Mouse (Mus musculus): Measurements from ENCODE around the gene Pald1. TPM values are rescaled to one million over a fixed set of nuclear protein-coding genes. Genes with fewer than 3 reads are reported as not detected.

Gene Pald1
- total and polyA plus RNA-seq, 3 experiments, result 2.9 to 6.4 TPM; not detected in 1

GRCm38 (mm10) chr10:61340247-61340646 lies 43.1 kb downstream of the Pald1 start:
- H3K79me2 ChIP-seq (ENCODE audit: control insufficient read depth, insufficient read depth, low read length, poor library complexity), result no peaks in the 10 kb centered on the region
- TF ChIP-seq POLR2A (IDR thresholded peaks at IDR 0.05; ENCODE audit: control insufficient read depth in 1 of 2, insufficient read depth in 1 of 2, low read depth in 1 of 2, low read length in 2 of 2, poor library complexity in 1 of 2) (no peak), MAX (IDR thresholded peaks at IDR 0.05; ENCODE audit: low read length) (no peak), MYC (IDR thresholded peaks at IDR 0.05; ENCODE audit: low read depth, low read length) (no peak), E2F4 (IDR thresholded peaks at IDR 0.05; ENCODE audit: borderline replicate concordance, low read depth, low read length) (no peak), ZKSCAN1 (IDR thresholded peaks at IDR 0.05; ENCODE audit: low read depth, low read length) (no peak), GABPA (IDR thresholded peaks at IDR 0.05; ENCODE audit: low read depth, low read length) (no peak), USF2 (IDR thresholded peaks at IDR 0.05; ENCODE audit: borderline replicate concordance in 1 of 2, insufficient read depth in 1 of 2, low read depth in 1 of 2, low read length in 2 of 2) (no peak), BHLHE40 (IDR thresholded peaks at IDR 0.05; ENCODE audit: borderline replicate concordance, low read depth, low read length) (no peak), UBTF (IDR thresholded peaks at IDR 0.05; ENCODE audit: borderline replicate concordance, insufficient read depth, low read depth, low read length) (no peak), CHD2 (IDR thresholded peaks at IDR 0.05; ENCODE audit: low read length) (no peak), NELFE (IDR thresholded peaks at IDR 0.05; ENCODE audit: low read depth, low read length) (no peak), HCFC1 (IDR thresholded peaks at IDR 0.05; ENCODE audit: low read depth, low read length) (no peak), MYB (IDR thresholded peaks at IDR 0.05; ENCODE audit: low read depth, low read length) (no peak)
- no peaks in the 10 kb centered on the region for H3K36me3 ChIP-seq (ENCODE audit: control insufficient read depth in 1 of 2, insufficient read depth in 2 of 2, low read length in 2 of 2)
- no peak overlapping the region for H3K27ac ChIP-seq (ENCODE audit: control insufficient read depth, low read depth, low read length)
- no peaks in the 10 kb centered on the region for H3K4me1 ChIP-seq (ENCODE audit: control insufficient read depth in 1 of 2, insufficient read depth in 2 of 2, low read length in 2 of 2)
- no peaks in the 10 kb centered on the region for H3K9me3 ChIP-seq (replicated peaks; ENCODE audit: insufficient read depth, low read length)
- H3K9ac ChIP-seq (ENCODE audit: control insufficient read depth, low read depth, low read length, poor library complexity, severe bottlenecking), result no peak overlapping the region
- H3K4me3 ChIP-seq (ENCODE audit: control insufficient read depth in 1 of 2, insufficient read depth in 1 of 2, low read depth in 2 of 2, low read length in 2 of 2), result no peak overlapping the region
- H3K27me3 ChIP-seq (ENCODE audit: control insufficient read depth in 1 of 2, insufficient read depth in 2 of 2, low read length in 2 of 2), result no peaks in the 10 kb centered on the region
- no peak for DNase-seq (ENCODE audit: low read depth, low spot score)

GRCm38 (mm10) chr10:61339216-61339615 lies 44.1 kb downstream of the Pald1 start:
- DNase-seq (ENCODE audit: low read depth, low spot score), result peak; percentile 13
- H3K4me1 ChIP-seq (ENCODE audit: control insufficient read depth in 1 of 2, insufficient read depth in 2 of 2, low read length in 2 of 2), result no peaks in the 10 kb centered on the region
- no peaks in the 10 kb centered on the region for H3K27me3 ChIP-seq (ENCODE audit: control insufficient read depth in 1 of 2, insufficient read depth in 2 of 2, low read length in 2 of 2)
- no peaks in the 10 kb centered on the region for H3K36me3 ChIP-seq (ENCODE audit: control insufficient read depth in 1 of 2, insufficient read depth in 2 of 2, low read length in 2 of 2)
- no peak overlapping the region for H3K27ac ChIP-seq (ENCODE audit: control insufficient read depth, low read depth, low read length)
- TF ChIP-seq E2F4 (IDR thresholded peaks at IDR 0.05; ENCODE audit: borderline replicate concordance, low read depth, low read length) (no peak), CTCF (IDR thresholded peaks at IDR 0.05 in 2 of 3, conservative IDR thresholded peaks at IDR 0.05 in 1 of 3; ENCODE audit: control insufficient read depth in 1 of 3, insufficient read depth in 1 of 3, low read depth in 2 of 3, low read length in 3 of 3, poor library complexity in 1 of 3, severe bottlenecking in 1 of 3) (peak; percentile 34 to 42 (median 41); a peak in 5 of 6 replicates)
- no peaks in the 10 kb centered on the region for H3K79me2 ChIP-seq (ENCODE audit: control insufficient read depth, insufficient read depth, low read length, poor library complexity)
- no peak overlapping the region for H3K9ac ChIP-seq (ENCODE audit: control insufficient read depth, low read depth, low read length, poor library complexity, severe bottlenecking)
- no peaks in the 10 kb centered on the region for H3K9me3 ChIP-seq (replicated peaks; ENCODE audit: insufficient read depth, low read length)
- H3K4me3 ChIP-seq (ENCODE audit: control insufficient read depth in 1 of 2, insufficient read depth in 1 of 2, low read depth in 2 of 2, low read length in 2 of 2), result no peak overlapping the region

GRCm38 (mm10) chr10:61337665-61338064 lies 45.7 kb downstream of the Pald1 start:
- Histone ChIP-seq H3K9ac (ENCODE audit: control insufficient read depth, low read depth, low read length, poor library complexity, severe bottlenecking) (no peak overlapping the region), H3K27ac (ENCODE audit: control insufficient read depth, low read depth, low read length) (no peak overlapping the region), H3K9me3 (replicated peaks; ENCODE audit: insufficient read depth, low read length) (no peaks in the 10 kb centered on the region), H3K27me3 (ENCODE audit: control insufficient read depth in 1 of 2, insufficient read depth in 2 of 2, low read length in 2 of 2) (no peaks in the 10 kb centered on the region), H3K36me3 (ENCODE audit: control insufficient read depth in 1 of 2, insufficient read depth in 2 of 2, low read length in 2 of 2) (no peaks in the 10 kb centered on the region), H3K79me2 (ENCODE audit: control insufficient read depth, insufficient read depth, low read length, poor library complexity) (no peaks in the 10 kb centered on the region), H3K4me1 (ENCODE audit: control insufficient read depth in 1 of 2, insufficient read depth in 2 of 2, low read length in 2 of 2) (no peaks in the 10 kb centered on the region), H3K4me3 (ENCODE audit: control insufficient read depth in 1 of 2, insufficient read depth in 1 of 2, low read depth in 2 of 2, low read length in 2 of 2) (no peak overlapping the region)
- no peak for TF ChIP-seq MEF2A (IDR thresholded peaks at IDR 0.05; ENCODE audit: extremely low read depth, insufficient replicate concordance, low read depth, low read length, poor library complexity, severe bottlenecking)
- no peak for DNase-seq (ENCODE audit: low read depth, low spot score)

Data from MEL (cell line).